Mouse (Mus musculus) B cell, adult (primary cell): ENCODE results near the gene Gspt2. TPM values are rescaled to one million over a fixed set of nuclear protein-coding genes. Genes with fewer than 3 reads are reported as not detected.

Experiments
- total RNA-seq: library from RNA; stranded (reverse); gene quantifications from 4 replicates; pipeline ENCODE4 v1.2.4, GENCODE M21; 2023; ENCODE audit not compliant: inconsistent age

The Gspt2 gene
- total RNA-seq = not detected in 4 replicates

GRCm38 (mm10) chrX:94635961-94636563 is at the start of gene Gspt2:
Gspt2 (plus strand) TSS chrX:94636069.

Other genes with a start within 250 kb of the Gspt2 start
- 3.9 to 4.9 TPM (median 4.2 TPM) in 4 replicates for gene Maged1, start 93.9 kb upstream of the Gspt2 start, total RNA-seq
- gene Zxdb, start 88.5 kb downstream of the Gspt2 start, total RNA-seq = 17.4 to 20.6 TPM (median 18.2 TPM) in 4 replicates